11 mouse cellular contexts compared by ENCODE assay signal in genomic region chr2:57614587-57614991, GRCm38 (mm10).
DNase-seq lines count a peak whose midpoint lies in the region; ATAC-seq and TF ChIP-seq lines count a peak whose summit lies in the region.
"Had no signal": no experiment of that assay in that cellular context is flagged by ENCODE, and none has a peak within 500 bp of the region (broad histone marks: within the 10 kb centered on the region; RNA-seq: fewer than 3 reads in every experiment).

No protein-coding gene starts in this region.

- no peak overlapping the region for H3K27ac ChIP-seq in embryonic facial prominence, embryonic 13.5 days
- H3K27ac ChIP-seq in embryonic facial prominence, embryonic 10.5 days (replicated peaks), result no peak overlapping the region
- no peak overlapping the region for H3K27ac ChIP-seq in cortical plate, adult 2 months (ENCODE audit: insufficient read depth, low read length)
- H3K27ac ChIP-seq in hindbrain, embryonic 12.5 days, result peak overlapping the region; percentile 26; the same call in 1 of the 2 replicates
- H3K27ac ChIP-seq in midbrain, embryonic 16.5 days (ENCODE audit: low read length), result peak overlapping the region; percentile 5; the same call in 1 of the 2 replicates

- 56% methylated on average over 12 of the region's 12 CpGs for WGBS in embryonic facial prominence, embryonic 13.5 days
- WGBS in embryonic facial prominence, embryonic 10.5 days, result 63% methylated on average over 12 of the region's 12 CpGs
- WGBS in hindbrain, embryonic 12.5 days, result 39% methylated on average over 12 of the region's 12 CpGs
- WGBS in midbrain, embryonic 16.5 days, result 17% methylated on average over 12 of the region's 12 CpGs

- TF ChIP-seq POLR2A in cortical plate, adult 2 months (IDR thresholded peaks at IDR 0.05; ENCODE audit: extremely low read depth, insufficient read depth, low read length), result no peak

- no peaks in the 10 kb centered on the region; the same call in 1 of the 2 replicates for H3K27me3 ChIP-seq in embryonic facial prominence, embryonic 13.5 days
- peaks cover 10% of the 10 kb centered on the region; the same call in 1 of the 2 replicates for H3K27me3 ChIP-seq in embryonic facial prominence, embryonic 10.5 days (replicated peaks; ENCODE audit: low read depth, poor library complexity, severe bottlenecking)
- no peaks in the 10 kb centered on the region for H3K27me3 ChIP-seq in hindbrain, embryonic 12.5 days
- H3K27me3 ChIP-seq in midbrain, embryonic 16.5 days (ENCODE audit: control insufficient read depth, insufficient read depth, low read depth, low read length), result no peaks in the 10 kb centered on the region

- no peak overlapping the region for H3K4me3 ChIP-seq in embryonic facial prominence, embryonic 13.5 days
- no peak overlapping the region for H3K4me3 ChIP-seq in embryonic facial prominence, embryonic 10.5 days
- peak overlapping the region; percentile 24 for H3K4me3 ChIP-seq in cortical plate, adult 2 months (ENCODE audit: insufficient read depth, low read length)
- 0 out of 2 replicates have a peak overlapping the region, but pooled peaks have one; percentile 2 for H3K4me3 ChIP-seq in hindbrain, embryonic 12.5 days
- H3K4me3 ChIP-seq in midbrain, embryonic 16.5 days (ENCODE audit: low read depth, low read length), result peak overlapping the region; percentile 10

- no peak overlapping the region for H3K9ac ChIP-seq in embryonic facial prominence, embryonic 13.5 days
- no peak overlapping the region for H3K9ac ChIP-seq in hindbrain, embryonic 12.5 days
- H3K9ac ChIP-seq in midbrain, embryonic 16.5 days (ENCODE audit: low read depth, low read length), result 0 out of 2 replicates have a peak overlapping the region, but pooled peaks have one; percentile 41

- H3K4me2 ChIP-seq in embryonic facial prominence, embryonic 13.5 days, result peak overlapping the region; percentile 35; the same call in 1 of the 2 replicates
- H3K4me2 ChIP-seq in hindbrain, embryonic 12.5 days (replicated peaks), result peak overlapping the region; percentile 42
- H3K4me2 ChIP-seq in midbrain, embryonic 16.5 days (ENCODE audit: low read length), result peak overlapping the region; percentile 59

- no peaks in the 10 kb centered on the region for H3K9me3 ChIP-seq in embryonic facial prominence, embryonic 13.5 days
- H3K9me3 ChIP-seq in embryonic facial prominence, embryonic 10.5 days, result no peaks in the 10 kb centered on the region
- H3K9me3 ChIP-seq in hindbrain, embryonic 12.5 days (replicated peaks), result no peaks in the 10 kb centered on the region
- H3K9me3 ChIP-seq in midbrain, embryonic 16.5 days (replicated peaks; ENCODE audit: control insufficient read depth, low read length, poor library complexity, severe bottlenecking), result no peaks in the 10 kb centered on the region

- H3K36me3 ChIP-seq in embryonic facial prominence, embryonic 13.5 days, result no peaks in the 10 kb centered on the region
- H3K36me3 ChIP-seq in embryonic facial prominence, embryonic 10.5 days (replicated peaks), result no peaks in the 10 kb centered on the region
- no peaks in the 10 kb centered on the region for H3K36me3 ChIP-seq in hindbrain, embryonic 12.5 days
- no peaks in the 10 kb centered on the region for H3K36me3 ChIP-seq in midbrain, embryonic 16.5 days (ENCODE audit: control insufficient read depth, insufficient read depth, low read length)

- no peak for DNase-seq in embryonic facial prominence, embryonic 10.5 days (ENCODE audit: low spot score)
- DNase-seq in thymus, postnatal 10 days (ENCODE audit: low spot score in 2 of 2), result no peak
- DNase-seq: adrenal gland, adult 2 months; cerebellum, adult 11-12 months; lung, adult 2 months had no signal

- no peak for ATAC-seq in embryonic facial prominence, embryonic 13.5 days (ENCODE audit: insufficient number of reproducible peaks, insufficient read depth, low FRiP score, low TSS enrichment, low read depth)
- peak; percentile 26; the same call in 1 of the 2 replicates for ATAC-seq in hindbrain, embryonic 12.5 days (ENCODE audit: low FRiP score)
- peak; percentile 74 for ATAC-seq in midbrain, embryonic 16.5 days
- ATAC-seq in activated CD4-positive, CD25-positive, alpha-beta regulatory T cell, adult 4 months, result no peak
- no peak for ATAC-seq in megakaryocyte progenitor cell, adult 5-6 weeks (replicated peaks; ENCODE audit: poor library complexity)

- H3K4me1 ChIP-seq in embryonic facial prominence, embryonic 13.5 days, result peaks cover 5% of the 10 kb centered on the region; the same call in 1 of the 2 replicates
- peaks cover 13% of the 10 kb centered on the region for H3K4me1 ChIP-seq in embryonic facial prominence, embryonic 10.5 days
- no peaks in the 10 kb centered on the region for H3K4me1 ChIP-seq in cortical plate, adult 2 months (ENCODE audit: control insufficient read depth, insufficient read depth, low read length)
- peaks cover 12% of the 10 kb centered on the region for H3K4me1 ChIP-seq in hindbrain, embryonic 12.5 days
- H3K4me1 ChIP-seq in midbrain, embryonic 16.5 days (ENCODE audit: control insufficient read depth, insufficient read depth, low read length), result peaks cover 6% of the 10 kb centered on the region

- no peak for TF ChIP-seq CTCF in cortical plate, adult 2 months (IDR thresholded peaks at IDR 0.05; ENCODE audit: extremely low read depth, insufficient read depth, low read length)

Comparison
In these comparisons a context has a peak if more than half of its experiments do, and no peak if none do; other contexts are left out.
1. ATAC-seq: peak in hindbrain, embryonic 12.5 days (single experiment) and midbrain, embryonic 16.5 days (single experiment); none in embryonic facial prominence, embryonic 13.5 days (single experiment), activated CD4-positive, CD25-positive, alpha-beta regulatory T cell, adult 4 months (single experiment) and megakaryocyte progenitor cell, adult 5-6 weeks (single experiment).
2. H3K27ac ChIP-seq: peak in hindbrain, embryonic 12.5 days (single experiment) and midbrain, embryonic 16.5 days (single experiment); none in embryonic facial prominence, embryonic 13.5 days (single experiment), embryonic facial prominence, embryonic 10.5 days (single experiment) and cortical plate, adult 2 months (single experiment).
3. H3K4me3 ChIP-seq: peak in cortical plate, adult 2 months (single experiment), hindbrain, embryonic 12.5 days (single experiment) and midbrain, embryonic 16.5 days (single experiment); none in embryonic facial prominence, embryonic 13.5 days (single experiment) and embryonic facial prominence, embryonic 10.5 days (single experiment).
4. Peak in every context shown above with its lines, with median percentiles within 50 percentile points of each other: H3K4me2 ChIP-seq.